Mouse (Mus musculus): ENCODE data around the gene Trim43a.
"Not testable (repeated sequence)": the region's sequence is repeated elsewhere in the genome, so short reads cannot be mapped to it uniquely, and the experiment has no call there.

The Trim43a gene

GRCm38 (mm10) chr9:88580591-88580990 is at the start of gene Trim43a:
Trim43a (plus strand) TSS chr9:88580891.
- in situ Hi-C loops (cut with MboI; ENCODE audit: unreplicated experiment in 2 of 2) = not testable (repeated sequence)

DNA sequence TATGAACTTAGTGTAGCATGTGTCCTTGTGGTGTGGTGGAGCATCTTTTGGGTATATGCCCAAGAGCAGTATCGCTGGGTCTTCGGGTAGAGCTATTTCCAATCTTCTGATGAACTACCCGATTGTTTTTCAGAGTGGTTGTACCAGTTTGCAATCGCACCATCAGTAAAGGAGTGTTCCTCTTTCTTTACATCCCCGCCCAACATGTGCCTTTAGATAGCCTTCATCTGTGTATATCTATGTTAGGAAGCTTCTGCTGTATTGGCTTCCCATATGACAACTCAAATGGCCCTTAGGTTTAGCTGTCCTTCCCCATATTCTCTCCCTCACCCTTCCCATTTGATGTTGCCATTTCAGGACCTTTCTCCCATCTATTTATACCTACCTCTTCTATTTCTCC is 46.6 kb upstream of the Trim43a start:
- in situ Hi-C loops (cut with MboI; ENCODE audit: unreplicated experiment in 2 of 2) = loop anchor here (10.0 to 25.0 kb wide), 6 partner anchors 191 to 1578 kb away; partner anchors contain the start of genes Cyb5r4 (in 1 of the 2), Morf4l1 (in 1 of the 2), Mthfs (in 1 of the 2) and Mthfsl (in 1 of the 2)

DNA sequence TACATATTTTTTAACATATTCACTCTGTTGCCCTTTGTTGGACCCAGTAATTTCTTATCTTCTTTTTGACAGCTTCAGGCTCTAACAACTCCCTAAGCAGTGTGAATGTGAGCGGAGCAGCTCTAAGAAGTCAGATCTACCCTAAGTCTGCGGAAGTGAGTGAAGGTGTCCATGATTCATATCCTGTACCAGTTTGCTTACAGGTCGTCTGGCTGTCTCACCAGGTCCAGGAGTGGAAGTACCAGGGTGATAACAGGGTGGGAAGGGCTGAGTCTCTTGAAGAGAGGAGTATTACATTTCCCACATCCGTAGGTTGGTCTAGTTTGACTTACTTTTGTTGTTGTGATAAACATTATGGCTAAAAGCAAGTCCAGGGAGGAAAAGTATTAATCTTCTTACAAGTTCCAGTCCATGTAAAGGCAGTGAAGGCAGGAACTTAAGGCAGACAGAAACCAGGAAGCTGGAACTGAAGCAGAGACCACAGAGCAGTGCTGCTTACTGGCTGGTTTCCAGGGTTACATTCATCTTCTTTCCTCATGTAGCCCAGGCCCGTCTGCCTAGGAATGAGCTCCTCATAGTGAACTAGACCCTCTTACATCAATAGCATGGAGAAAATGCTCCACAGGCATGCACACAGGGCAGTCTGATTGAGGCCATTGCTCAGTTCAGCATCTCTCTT is 41.0 kb upstream of the Trim43a start:
- in situ Hi-C loops (cut with MboI; ENCODE audit: unreplicated experiment in 2 of 2) = loop anchor here (5.0 to 25.0 kb wide), 10 partner anchors 55 to 1573 kb away; partner anchors contain the start of genes Cep162 (in 1 of the 2), Cyb5r4 (in 1 of the 2), Morf4l1 (in 1 of the 2) and Mthfs (in 1 of the 2)

- in situ Hi-C loops (cut with MboI; ENCODE audit: unreplicated experiment in 2 of 2) = loop anchor here (5.0 to 25.0 kb wide), 7 partner anchors 58 to 1569 kb away; partner anchors contain the start of genes Cep162 (in 1 of the 2), Morf4l1 (in 1 of the 2), Mthfs (in 1 of the 2) and Syncrip (in 1 of the 2)
Measured at GRCm38 (mm10) chr9:88542816-88543215, 37.9 kb upstream of the Trim43a start.

- in situ Hi-C loops (cut with MboI; ENCODE audit: unreplicated experiment in 2 of 2) = loop anchor here (5.0 to 25.0 kb wide), 9 partner anchors 61 to 1567 kb away; partner anchors contain the start of genes Cep162 (in 2 of the 2), Morf4l1 (in 1 of the 2), Mthfs (in 1 of the 2) and Syncrip (in 1 of the 2)
Measured at GRCm38 (mm10) chr9:88545534-88545933, 35.2 kb upstream of the Trim43a start.

- in situ Hi-C loops (cut with MboI; ENCODE audit: unreplicated experiment in 2 of 2) = loop anchor here (5.0 to 25.0 kb wide), 9 partner anchors 61 to 1566 kb away; partner anchors contain the start of genes Cep162 (in 2 of the 2), Morf4l1 (in 1 of the 2), Mthfs (in 1 of the 2) and Syncrip (in 1 of the 2)
Measured at GRCm38 (mm10) chr9:88546166-88546565, 34.5 kb upstream of the Trim43a start.

- in situ Hi-C loops (cut with MboI; ENCODE audit: unreplicated experiment in 2 of 2) = loop anchor here (5.0 to 25.0 kb wide), 9 partner anchors 62 to 1566 kb away; partner anchors contain the start of genes Cep162 (in 2 of the 2), Morf4l1 (in 1 of the 2), Mthfs (in 1 of the 2) and Syncrip (in 1 of the 2)
Measured at GRCm38 (mm10) chr9:88546657-88547056, 34.0 kb upstream of the Trim43a start.

GRCm38 (mm10) chr9:88547270-88547669 is 33.4 kb upstream of the Trim43a start:
- in situ Hi-C loops (cut with MboI; ENCODE audit: unreplicated experiment in 2 of 2) = loop anchor here (5.0 to 25.0 kb wide), 9 partner anchors 62 to 1565 kb away; partner anchors contain the start of genes Cep162 (in 2 of the 2), Morf4l1 (in 1 of the 2), Mthfs (in 1 of the 2) and Syncrip (in 1 of the 2)

GRCm38 (mm10) chr9:88547851-88548613 is 32.7 kb upstream of the Trim43a start, which contains the start of gene Zfp949:
Zfp949 (plus strand) TSS chr9:88548020.
- in situ Hi-C loops (cut with MboI; ENCODE audit: unreplicated experiment in 2 of 2) = loop anchor here (5.0 to 25.0 kb wide), 9 partner anchors 63 to 1564 kb away; partner anchors contain the start of genes Cep162 (in 2 of the 2), Morf4l1 (in 1 of the 2), Mthfs (in 1 of the 2) and Syncrip (in 1 of the 2)

GRCm38 (mm10) chr9:88548614-88548945 is 32.1 kb upstream of the Trim43a start:
- in situ Hi-C loops (cut with MboI; ENCODE audit: unreplicated experiment in 2 of 2) = loop anchor here (5.0 to 25.0 kb wide), 9 partner anchors 64 to 1564 kb away; partner anchors contain the start of genes Cep162 (in 2 of the 2), Morf4l1 (in 1 of the 2), Mthfs (in 1 of the 2) and Syncrip (in 1 of the 2)

DNA sequence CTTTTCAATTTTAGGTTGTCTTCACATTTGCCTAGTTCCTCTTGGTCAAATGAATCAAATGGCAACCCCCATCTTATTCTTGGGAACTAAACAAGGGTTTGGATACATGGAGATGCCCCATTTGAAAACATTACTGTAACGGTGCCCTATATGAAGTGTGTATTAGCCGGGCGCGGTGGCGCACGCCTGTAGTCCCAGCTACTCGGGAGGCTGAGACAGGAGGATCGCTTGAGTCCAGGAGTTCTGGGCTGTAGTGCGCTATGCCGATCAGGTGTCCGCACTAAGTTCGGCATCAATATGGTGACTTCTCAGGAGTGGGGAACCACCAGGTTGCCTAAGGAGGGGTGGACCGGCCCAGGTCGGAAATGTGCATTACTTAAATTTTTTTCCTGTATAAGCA is 27.6 kb upstream of the Trim43a start:
- in situ Hi-C loops (cut with MboI; ENCODE audit: unreplicated experiment in 2 of 2) = loop anchor here in 1 of 2 experiments (25.0 kb wide), 1 partner anchor 159 kb away; the partner anchor contains the start of gene Mthfsl

DNA sequence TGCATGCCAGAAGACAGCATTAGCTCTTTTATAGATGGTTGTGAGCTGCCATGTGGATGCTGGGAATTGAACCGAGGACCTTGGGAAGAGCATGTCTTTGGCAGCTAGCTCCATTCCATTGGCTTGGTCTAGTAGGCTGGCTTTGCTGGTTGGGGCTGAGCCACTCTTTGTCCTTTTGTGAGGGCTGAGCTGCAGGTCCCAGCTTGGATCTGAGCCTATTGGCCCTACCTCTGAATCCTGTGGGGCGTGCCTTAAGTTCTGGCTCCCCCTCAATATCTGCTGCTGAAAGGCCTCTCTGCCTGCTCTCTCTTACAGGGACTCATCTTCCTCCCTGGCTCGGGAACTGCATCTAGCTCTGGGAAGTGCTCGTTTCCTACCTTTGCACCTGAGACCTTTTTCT is 22.5 kb upstream of the Trim43a start:
- in situ Hi-C loops (cut with MboI; ENCODE audit: unreplicated experiment in 2 of 2) = loop anchor here in 1 of 2 experiments (25.0 kb wide), 1 partner anchor 154 kb away; the partner anchor contains the start of gene Mthfsl

- in situ Hi-C loops (cut with MboI; ENCODE audit: unreplicated experiment in 2 of 2) = loop anchor here in 1 of 2 experiments (25.0 kb wide), 1 partner anchor 151 kb away; the partner anchor contains the start of gene Mthfsl
Measured at GRCm38 (mm10) chr9:88561476-88561875, 19.2 kb upstream of the Trim43a start.

GRCm38 (mm10) chr9:88570471-88570870 is 10.2 kb upstream of the Trim43a start:
- in situ Hi-C loops (cut with MboI; ENCODE audit: unreplicated experiment in 2 of 2) = loop anchor here in 1 of 2 experiments (25.0 kb wide), 1 partner anchor 142 kb away; the partner anchor contains the start of gene Mthfsl

DNA sequence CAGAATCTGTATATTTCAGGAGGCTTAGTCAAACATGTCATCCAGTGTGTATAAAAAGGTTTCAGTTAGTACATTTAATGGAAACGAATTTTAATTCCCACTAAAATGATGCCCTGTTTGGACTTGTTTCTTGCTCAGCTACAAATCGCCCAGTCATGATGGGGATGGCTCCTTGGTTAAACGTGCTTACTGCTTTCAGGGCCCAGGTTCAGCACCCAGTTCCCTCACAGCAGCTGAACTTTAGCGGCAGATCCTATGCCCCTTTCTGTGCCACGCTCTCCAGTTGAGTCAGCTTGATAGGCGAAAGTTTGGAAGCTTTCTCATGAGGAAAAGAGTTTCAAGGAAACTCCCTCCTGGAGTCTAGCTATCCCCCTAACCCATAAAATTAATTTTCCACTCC is 13.0 kb downstream of the Trim43a start:
- in situ Hi-C loops (cut with MboI; ENCODE audit: unreplicated experiment in 2 of 2) = not testable (repeated sequence)

DNA sequence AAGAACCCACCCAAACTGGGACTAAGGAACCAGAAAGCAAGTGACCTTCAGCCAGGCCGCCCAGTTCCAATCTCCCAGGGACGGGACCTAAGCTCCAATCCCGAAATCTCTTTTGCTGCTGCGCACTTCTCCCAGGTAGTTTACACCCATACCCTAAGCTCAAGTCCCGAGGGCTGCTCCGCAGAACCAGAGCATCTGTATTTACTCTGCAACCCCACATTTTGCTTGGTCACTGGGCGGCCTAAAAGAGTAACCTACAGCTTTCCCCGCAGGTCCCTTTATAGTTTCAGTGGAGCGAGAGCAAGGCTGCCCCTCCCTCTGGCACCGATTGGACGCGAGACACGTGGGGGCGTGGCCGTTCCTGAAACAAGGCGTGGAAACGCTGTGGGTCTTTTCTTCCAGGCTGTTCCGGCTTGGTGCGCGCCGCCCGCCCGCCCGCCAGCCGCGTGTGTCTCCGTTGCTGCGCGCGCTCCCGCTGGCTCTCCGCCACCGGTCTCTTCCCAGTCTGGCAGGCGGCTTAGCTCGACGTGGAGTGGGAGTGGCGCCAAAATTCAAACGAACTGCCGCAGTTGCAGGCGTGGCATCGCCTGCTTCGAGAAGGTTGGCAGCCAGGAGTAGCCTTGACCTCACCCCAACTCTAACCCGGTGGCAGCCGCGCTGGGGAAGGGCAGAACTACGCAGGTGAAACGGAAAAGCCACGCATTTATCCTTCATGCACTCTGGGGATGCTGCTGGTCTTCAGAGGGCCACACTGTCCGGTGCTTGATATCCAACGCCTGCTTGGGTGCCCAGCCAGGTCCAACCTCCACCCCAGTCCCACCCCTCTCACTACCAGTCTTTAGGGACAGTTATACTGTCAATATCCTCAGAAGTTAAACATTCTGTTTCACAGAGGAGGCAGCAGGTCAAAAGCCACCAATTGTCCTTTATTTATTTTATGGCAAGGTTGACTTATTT is 18.8 kb downstream of the Trim43a start:
- in situ Hi-C loops (cut with MboI; ENCODE audit: unreplicated experiment in 2 of 2) = not testable (repeated sequence)

- in situ Hi-C loops (cut with MboI; ENCODE audit: unreplicated experiment in 2 of 2) = not testable (repeated sequence)
Measured at GRCm38 (mm10) chr9:88625803-88626514, 45.3 kb downstream of the Trim43a start.

DNA sequence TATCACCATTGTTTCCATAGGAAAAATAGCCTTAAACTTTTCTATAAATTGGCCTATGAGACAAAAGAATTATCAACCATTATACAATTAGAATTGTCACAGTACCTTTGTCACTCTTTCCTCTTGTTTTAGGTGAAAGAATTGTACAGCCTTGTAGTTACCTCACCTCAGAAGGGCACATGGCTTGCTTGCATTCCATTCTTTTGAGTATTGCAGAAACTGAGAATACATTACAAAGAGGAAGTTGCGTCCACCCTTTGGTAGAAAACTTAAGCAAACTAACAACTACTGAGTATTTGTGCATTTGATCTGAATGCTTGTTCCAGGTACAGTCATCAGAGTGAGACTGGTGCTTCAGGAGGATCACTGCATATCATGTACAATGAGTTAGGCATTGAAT is 57.4 kb downstream of the Trim43a start:
- in situ Hi-C loops (cut with MboI; ENCODE audit: unreplicated experiment in 2 of 2) = not testable (repeated sequence)
